Mouse (Mus musculus) Muller cell, postnatal 12 days (primary cell): Measurements from ENCODE around the gene Gpa33.

Experiments
- DNase-seq: peaks from one replicate; pipeline ENCODE4 v3.0.0-alpha.2; 2015; ENCODE audit errors: inconsistent ontology term

Gene Gpa33

GRCm38 (mm10) chr1:166160569-166161445 is 30.8 kb downstream of the Gpa33 start:
- peak; percentile 61 for DNase-seq

GRCm38 (mm10) chr1:166164580-166164979 is 34.5 kb downstream of the Gpa33 start:
- no peak for DNase-seq

GRCm38 (mm10) chr1:166165159-166165558 is 35.1 kb downstream of the Gpa33 start:
- DNase-seq: no peak

- peak; percentile 35 for DNase-seq
Observed at GRCm38 (mm10) chr1:166167405-166167804, 37.4 kb downstream of the Gpa33 start.

GRCm38 (mm10) chr1:166168017-166168416 is 38.0 kb downstream of the Gpa33 start:
- no peak for DNase-seq

- no peak for DNase-seq
Observed at GRCm38 (mm10) chr1:166169713-166170112, 39.7 kb downstream of the Gpa33 start.

GRCm38 (mm10) chr1:166170852-166171251 is 40.8 kb downstream of the Gpa33 start:
- no peak for DNase-seq

- DNase-seq: no peak
Observed at GRCm38 (mm10) chr1:166172992-166173391, 43.0 kb downstream of the Gpa33 start.

- no peak for DNase-seq
Observed at GRCm38 (mm10) chr1:166173621-166174020, 43.6 kb downstream of the Gpa33 start.

GRCm38 (mm10) chr1:166181510-166181909 is 51.5 kb downstream of the Gpa33 start:
- DNase-seq: no peak

GRCm38 (mm10) chr1:166182952-166183627 is 53.1 kb downstream of the Gpa33 start:
- DNase-seq: no peak

GRCm38 (mm10) chr1:166184391-166185229 is 54.6 kb downstream of the Gpa33 start:
- DNase-seq: no peak

- no peak for DNase-seq
Observed at GRCm38 (mm10) chr1:166185357-166185756, 55.3 kb downstream of the Gpa33 start.

GRCm38 (mm10) chr1:166189821-166190220 is 59.8 kb downstream of the Gpa33 start:
- DNase-seq: no peak

GRCm38 (mm10) chr1:166204171-166204570 is 74.1 kb downstream of the Gpa33 start:
- DNase-seq: no peak

GRCm38 (mm10) chr1:166205159-166205558 is 75.1 kb downstream of the Gpa33 start:
- no peak for DNase-seq

GRCm38 (mm10) chr1:166209371-166209770 is 79.3 kb downstream of the Gpa33 start:
- DNase-seq: no peak

- DNase-seq: peak; percentile 34
Observed at GRCm38 (mm10) chr1:166214181-166214580, 84.1 kb downstream of the Gpa33 start.
